Mouse (Mus musculus): ENCODE measurements at regions not wholly inside any gene's neighbourhood (a gene's known extent, or its start where the extent isn't known, plus 50 kb on each side); places are given as distances from the start of the nearest gene placed in this dataset.

GRCm38 (mm10) chr6:43914741-43915140 is 248.7 kb upstream of the Tpk1 start:
- no peak overlapping the region for H3K4me3 ChIP-seq
- no peak for DNase-seq (ENCODE audit: low spot score in 2 of 2)
- no peak for TF ChIP-seq CTCF (conservative IDR thresholded peaks at IDR 0.05)
- no peak overlapping the region for H3K27ac ChIP-seq

GRCm38 (mm10) chr6:43885992-43886391 is 219.9 kb upstream of the Tpk1 start:
- no peak overlapping the region for H3K27ac ChIP-seq
- DNase-seq (ENCODE audit: low spot score in 2 of 2), result no peak
- no peak for TF ChIP-seq CTCF (conservative IDR thresholded peaks at IDR 0.05)

DNA sequence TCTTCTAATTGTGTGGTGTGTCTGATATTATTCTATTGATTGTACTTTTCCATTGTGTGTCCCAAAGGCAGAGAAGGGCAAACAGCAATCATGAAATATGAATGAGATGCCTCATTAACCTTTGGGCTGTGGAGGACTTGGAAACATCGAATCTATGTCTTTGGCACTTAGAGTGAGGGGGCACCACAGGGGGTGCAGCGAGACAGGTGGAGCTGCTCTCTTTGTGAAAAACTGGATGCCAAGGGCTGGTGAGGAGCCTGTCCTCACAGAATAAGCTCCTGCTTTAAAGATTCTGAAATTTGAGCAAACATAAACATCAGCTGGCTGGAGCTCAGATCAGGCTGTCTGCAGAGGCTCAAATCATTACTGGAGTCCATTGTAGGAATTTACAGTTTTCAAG is 210.6 kb upstream of the Tpk1 start:
- no peak for DNase-seq (ENCODE audit: low spot score in 2 of 2)
- TF ChIP-seq CTCF (conservative IDR thresholded peaks at IDR 0.05), result no peak
- H3K4me3 ChIP-seq, result no peak overlapping the region
- H3K27ac ChIP-seq, result no peak overlapping the region

More at GRCm38 (mm10) chr6:43885992-43886391, 219.9 kb upstream of the Tpk1 start:
- H3K4me3 ChIP-seq, result no peak overlapping the region

DNA sequence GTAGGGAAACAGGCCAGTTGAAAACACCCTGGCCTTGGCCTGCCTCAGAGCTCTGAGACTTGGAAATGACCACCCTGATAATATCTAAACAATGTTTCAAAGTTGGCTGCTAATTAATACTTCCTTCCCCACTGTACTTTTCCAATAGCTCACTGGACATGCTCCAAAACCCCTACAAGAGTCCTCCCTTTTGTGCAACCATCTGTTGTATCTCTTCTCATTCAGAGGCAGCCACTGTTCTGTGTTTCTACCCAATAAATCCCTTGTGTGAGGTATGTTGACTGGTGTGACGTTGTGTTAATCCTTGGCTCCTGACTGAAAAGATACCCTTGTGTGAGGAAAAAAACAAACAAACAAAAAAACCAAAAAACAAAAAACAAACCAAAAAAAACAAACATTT is 193.3 kb upstream of the Tpk1 start:
- H3K27ac ChIP-seq, result no peak overlapping the region
- TF ChIP-seq CTCF (conservative IDR thresholded peaks at IDR 0.05), result no peak
- peak in 1 of 2 experiments; percentile 0 for DNase-seq (ENCODE audit: low spot score in 2 of 2)
- H3K4me3 ChIP-seq, result no peak overlapping the region

DNA sequence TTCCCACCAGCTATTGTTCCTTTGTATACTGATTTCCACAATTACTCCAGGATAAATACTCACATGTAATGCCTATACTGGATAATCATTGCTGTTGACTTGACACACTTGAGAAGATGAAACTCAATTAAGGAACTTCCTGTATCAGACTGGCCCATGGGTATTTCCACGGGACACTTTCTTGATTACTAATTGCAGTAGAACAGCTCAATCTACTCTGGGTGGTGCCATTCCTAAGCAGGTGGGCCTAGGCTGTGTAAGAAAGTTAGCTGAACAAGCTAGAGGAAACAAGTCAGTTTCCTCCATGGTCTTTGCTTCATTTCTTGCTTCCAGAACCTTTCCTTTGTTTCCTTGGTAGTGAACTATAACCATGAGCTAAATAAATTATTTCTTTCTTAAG is 191.0 kb upstream of the Tpk1 start:
- no peak for TF ChIP-seq CTCF (conservative IDR thresholded peaks at IDR 0.05)
- no peak overlapping the region for H3K27ac ChIP-seq
- DNase-seq (ENCODE audit: low spot score in 2 of 2), result no peak
- no peak overlapping the region for H3K4me3 ChIP-seq

DNA sequence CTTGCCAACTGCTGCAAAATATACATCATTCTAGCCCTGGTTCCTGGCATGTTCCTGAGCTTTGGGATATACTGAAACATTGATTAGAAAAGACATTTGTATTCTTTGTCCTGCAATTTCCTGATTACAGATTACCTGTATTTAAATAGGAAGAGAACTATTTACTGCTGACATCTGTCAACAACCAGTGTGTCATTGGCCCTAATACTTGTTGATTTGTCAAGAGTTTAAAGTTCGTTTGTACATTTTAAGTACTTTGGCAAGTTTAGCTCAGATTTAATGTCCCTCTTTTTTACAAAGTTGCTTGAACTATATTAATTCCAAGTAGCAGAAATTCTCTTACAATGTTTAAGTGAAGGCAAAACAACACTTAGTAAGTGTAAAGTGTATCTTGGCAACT is 187.4 kb upstream of the Tpk1 start:
- Histone ChIP-seq H3K4me3 (no peak overlapping the region), H3K27ac (no peak overlapping the region)
- no peak for TF ChIP-seq CTCF (conservative IDR thresholded peaks at IDR 0.05)
- DNase-seq (ENCODE audit: low spot score in 2 of 2), result no peak

DNA sequence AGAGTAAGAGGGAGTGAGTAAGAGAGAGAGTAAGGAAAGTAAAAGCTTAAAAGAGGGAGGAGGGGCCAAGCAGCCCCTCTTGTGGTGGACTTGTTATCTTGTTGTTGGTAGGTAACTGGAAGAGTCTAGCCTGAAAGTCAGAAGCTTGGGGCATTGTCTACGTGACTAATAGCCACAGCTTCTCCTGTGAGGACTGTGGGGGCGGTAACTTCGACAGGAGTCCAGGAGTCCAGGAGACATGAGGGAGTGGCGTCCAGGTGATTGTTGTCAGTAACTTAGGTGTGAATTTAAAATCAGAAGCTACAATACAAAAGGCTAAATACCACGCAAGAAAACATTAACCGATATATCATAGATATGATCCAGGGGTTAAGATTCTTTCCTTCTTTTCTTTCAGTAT is 185.2 kb upstream of the Tpk1 start:
- H3K27ac ChIP-seq, result no peak overlapping the region
- H3K4me3 ChIP-seq, result no peak overlapping the region
- TF ChIP-seq CTCF (conservative IDR thresholded peaks at IDR 0.05), result no peak
- no peak for DNase-seq (ENCODE audit: low spot score in 2 of 2)

GRCm38 (mm10) chr6:43838960-43839359 is 172.9 kb upstream of the Tpk1 start:
- no peak for TF ChIP-seq CTCF (conservative IDR thresholded peaks at IDR 0.05)
- no peak overlapping the region for H3K4me3 ChIP-seq
- DNase-seq (ENCODE audit: low spot score in 2 of 2), result no peak
- no peak overlapping the region for H3K27ac ChIP-seq

GRCm38 (mm10) chr6:43829903-43830302 is 163.8 kb upstream of the Tpk1 start:
- no peak for DNase-seq (ENCODE audit: low spot score in 2 of 2)
- Histone ChIP-seq H3K4me3 (no peak overlapping the region), H3K27ac (no peak overlapping the region)
- no peak for TF ChIP-seq CTCF (conservative IDR thresholded peaks at IDR 0.05)
